Mouse (Mus musculus) MEL (cell line): ENCODE data around the gene Dyrk3. TPM values are rescaled to one million over a fixed set of nuclear protein-coding genes. Genes with fewer than 3 reads are reported as not detected.
A peak's percentile ranks its signal among the peaks of the same experiment; 100 is the strongest.

ENCODE experiments used
- DNase-seq: peaks from one replicate; pipeline ENCODE4 v3.0.0; 2011; ENCODE audit warnings: low read depth, low spot score
- H3K27ac ChIP-seq: 2 replicates; pipeline ENCODE4 v1.5.1; 2012; ENCODE audit warnings: low read depth, mild to moderate bottlenecking, control low read depth, low read length, moderate library complexity; ENCODE audit not compliant: control insufficient read depth
- H3K27me3 ChIP-seq, 2 experiments: fragments of 150-350 bp in 1 of 2; sonication (generic) in 1 of 2; 2 replicates each; pipeline ENCODE4 v1.6.1; 2012; ENCODE audit warnings: low read length in 2 of 2, mild to moderate bottlenecking in 2 of 2, improper control_type of control experiment in 1 of 2, moderate library complexity in 1 of 2; ENCODE audit not compliant: insufficient read depth in 2 of 2, control insufficient read depth in 1 of 2
- H3K36me3 ChIP-seq, 2 experiments: 2 replicates each; pipeline ENCODE4 v1.6.1; 2012 to 2014; ENCODE audit warnings: low read length in 2 of 2, improper control_type of control experiment in 1 of 2, inconsistent platforms in 1 of 2, mild to moderate bottlenecking in 1 of 2; ENCODE audit not compliant: insufficient read depth in 2 of 2, control insufficient read depth in 1 of 2
- H3K4me1 ChIP-seq, 2 experiments: fragments of 150-350 bp in 1 of 2; sonication (generic) in 1 of 2; 2 replicates each; pipeline ENCODE4 v1.6.1; 2012; ENCODE audit warnings: low read length in 2 of 2, improper control_type of control experiment in 1 of 2, mild to moderate bottlenecking in 1 of 2; ENCODE audit not compliant: insufficient read depth in 2 of 2, control insufficient read depth in 1 of 2
- H3K4me3 ChIP-seq, 2 experiments: fragments of 150-350 bp in 1 of 2; sonication (generic) in 1 of 2; 2 replicates each; pipeline ENCODE4 v1.5.1; 2012; ENCODE audit warnings: low read depth in 2 of 2, low read length in 2 of 2, mild to moderate bottlenecking in 2 of 2, moderate library complexity in 2 of 2, control low read depth in 1 of 2, improper control_type of control experiment in 1 of 2; ENCODE audit not compliant: control insufficient read depth in 1 of 2, insufficient read depth in 1 of 2
- H3K79me2 ChIP-seq: 2 replicates; pipeline ENCODE4 v1.6.1; 2012; ENCODE audit warnings: mild to moderate bottlenecking, low read length, moderate library complexity; ENCODE audit not compliant: control insufficient read depth, poor library complexity, insufficient read depth
- H3K9ac ChIP-seq: 2 replicates; pipeline ENCODE4 v1.6.1; 2012; ENCODE audit warnings: low read depth, mild to moderate bottlenecking, control low read depth, low read length, moderate library complexity; ENCODE audit not compliant: control insufficient read depth, poor library complexity, severe bottlenecking
- H3K9me3 ChIP-seq: fragments of 150-350 bp; sonication (generic); replicated peaks from 2 replicates; pipeline ENCODE4 v1.6.1; 2012; ENCODE audit warnings: mild to moderate bottlenecking, low read length, improper control_type of control experiment, moderate library complexity; ENCODE audit not compliant: insufficient read depth
- BHLHE40 ChIP-seq: IDR thresholded peaks from 2 replicates; pipeline ENCODE4 v1.6.1; 2012; ENCODE audit warnings: low read depth, mild to moderate bottlenecking, inconsistent platforms, low read length, improper control_type of control experiment, borderline replicate concordance
- CHD1 ChIP-seq: IDR thresholded peaks from 2 replicates; pipeline ENCODE4 v1.6.1; 2012; ENCODE audit warnings: low read depth, mild to moderate bottlenecking, inconsistent platforms, low read length, improper control_type of control experiment
- CHD2 ChIP-seq: IDR thresholded peaks from 2 replicates; pipeline ENCODE4 v1.6.1; 2011; ENCODE audit warnings: low read length, improper control_type of control experiment
- CTCF ChIP-seq, 3 experiments: IDR thresholded peaks in 2 of 3; conservative IDR thresholded peaks in 1 of 3; 2 replicates each; pipeline ENCODE4 v1.5.1; 2011 to 2012; ENCODE audit warnings: low read length in 3 of 3, low read depth in 2 of 3, mild to moderate bottlenecking in 2 of 3, improper control_type of control experiment in 1 of 3, inconsistent platforms in 1 of 3, mixed read lengths in 1 of 3, moderate library complexity in 1 of 3; ENCODE audit not compliant: control insufficient read depth in 1 of 3, insufficient read depth in 1 of 3, poor library complexity in 1 of 3, severe bottlenecking in 1 of 3
- E2F4 ChIP-seq: IDR thresholded peaks from 2 replicates; pipeline ENCODE4 v1.6.1; 2011; ENCODE audit warnings: low read depth, low read length, improper control_type of control experiment, borderline replicate concordance
- EP300 ChIP-seq, 2 experiments: IDR thresholded peaks; 2 replicates each; pipeline ENCODE4 v1.6.1; 2011; ENCODE audit warnings: improper control_type of control experiment in 2 of 2, low read length in 2 of 2, low read depth in 1 of 2, mild to moderate bottlenecking in 1 of 2
- ETS1 ChIP-seq: IDR thresholded peaks from 2 replicates; pipeline ENCODE4 v1.6.1; 2012; ENCODE audit warnings: low read depth, mild to moderate bottlenecking, inconsistent platforms, low read length, improper control_type of control experiment, moderate library complexity
- GABPA ChIP-seq: IDR thresholded peaks from 2 replicates; pipeline ENCODE4 v1.6.1; 2012; ENCODE audit warnings: low read depth, mild to moderate bottlenecking, inconsistent platforms, low read length, improper control_type of control experiment, moderate library complexity
- GATA1 ChIP-seq: IDR thresholded peaks from 2 replicates; pipeline ENCODE4 v1.6.1; 2011; ENCODE audit warnings: low read depth, low read length, improper control_type of control experiment
- HCFC1 ChIP-seq: IDR thresholded peaks from 2 replicates; pipeline ENCODE4 v1.6.1; 2012; ENCODE audit warnings: low read depth, mild to moderate bottlenecking, inconsistent platforms, low read length, improper control_type of control experiment, moderate library complexity
- JUND ChIP-seq: IDR thresholded peaks from 2 replicates; pipeline ENCODE4 v1.6.1; 2011; ENCODE audit warnings: low read depth, mild to moderate bottlenecking, improper control_type of control experiment, low read length
- KAT2A ChIP-seq: conservative IDR thresholded peaks from 2 replicates; pipeline ENCODE4 v1.6.1; 2012; ENCODE audit warnings: low read depth, low read length, improper control_type of control experiment, inconsistent platforms
- MAFK ChIP-seq: IDR thresholded peaks from 2 replicates; pipeline ENCODE4 v1.6.1; 2011; ENCODE audit warnings: low read depth, mild to moderate bottlenecking, low read length, improper control_type of control experiment, borderline replicate concordance
- MAX ChIP-seq: IDR thresholded peaks from 2 replicates; pipeline ENCODE4 v1.6.1; 2011; ENCODE audit warnings: low read length, improper control_type of control experiment
- MXI1 ChIP-seq: IDR thresholded peaks from 2 replicates; pipeline ENCODE4 v1.6.1; 2011; ENCODE audit warnings: mild to moderate bottlenecking, low read depth, low read length, improper control_type of control experiment
- MYB ChIP-seq: IDR thresholded peaks from 2 replicates; pipeline ENCODE4 v1.6.1; 2011; ENCODE audit warnings: mild to moderate bottlenecking, low read depth, low read length, improper control_type of control experiment
- MYC ChIP-seq: IDR thresholded peaks from 2 replicates; pipeline ENCODE4 v1.6.1; 2011; ENCODE audit warnings: low read depth, mild to moderate bottlenecking, low read length, improper control_type of control experiment, moderate library complexity
- NELFE ChIP-seq: IDR thresholded peaks from 2 replicates; pipeline ENCODE4 v1.6.1; 2011; ENCODE audit warnings: low read depth, low read length, improper control_type of control experiment
- NRF1 ChIP-seq: IDR thresholded peaks from 2 replicates; pipeline ENCODE4 v1.6.1; 2014; ENCODE audit warnings: low read depth, mild to moderate bottlenecking, inconsistent platforms, low read length, improper control_type of control experiment, moderate library complexity; ENCODE audit not compliant: poor library complexity, insufficient read depth, severe bottlenecking
- POLR2A ChIP-seq, 2 experiments: IDR thresholded peaks; 2 replicates each; pipeline ENCODE4 v1.6.1; 2011 to 2012; ENCODE audit warnings: low read length in 2 of 2, mild to moderate bottlenecking in 2 of 2, control low read depth in 1 of 2, improper control_type of control experiment in 1 of 2, low read depth in 1 of 2, moderate library complexity in 1 of 2; ENCODE audit not compliant: control insufficient read depth in 1 of 2, insufficient read depth in 1 of 2, poor library complexity in 1 of 2
- POLR2AphosphoS2 ChIP-seq: IDR thresholded peaks from 2 replicates; pipeline ENCODE4 v1.6.1; 2011; ENCODE audit warnings: low read length, improper control_type of control experiment
- POLR2AphosphoS5 ChIP-seq: IDR thresholded peaks from 2 replicates; pipeline ENCODE4 v1.6.1; 2012; ENCODE audit warnings: low read depth, borderline replicate concordance, mild to moderate bottlenecking, inconsistent platforms, low read length, moderate library complexity, mixed read lengths
- RAD21 ChIP-seq: IDR thresholded peaks from 2 replicates; pipeline ENCODE4 v1.6.1; 2011; ENCODE audit warnings: mild to moderate bottlenecking, low read depth, low read length, improper control_type of control experiment
- RCOR1 ChIP-seq: IDR thresholded peaks from 2 replicates; pipeline ENCODE4 v1.6.1; 2012; ENCODE audit warnings: low read depth, mild to moderate bottlenecking, inconsistent platforms, low read length, improper control_type of control experiment
- SIN3A ChIP-seq: IDR thresholded peaks from 2 replicates; pipeline ENCODE4 v1.6.1; 2012; ENCODE audit warnings: low read length, improper control_type of control experiment, inconsistent platforms
- SMC3 ChIP-seq: IDR thresholded peaks from 2 replicates; pipeline ENCODE4 v1.6.1; 2011; ENCODE audit warnings: low read depth, low read length, improper control_type of control experiment
- TAL1 ChIP-seq: IDR thresholded peaks from 2 replicates; pipeline ENCODE4 v1.6.1; 2012; ENCODE audit warnings: mild to moderate bottlenecking, inconsistent platforms, low read length, moderate library complexity, mixed read lengths
- TBP ChIP-seq: IDR thresholded peaks from 2 replicates; pipeline ENCODE4 v1.8.0; 2011; ENCODE audit warnings: low read depth, low read length, improper control_type of control experiment
- TCF12 ChIP-seq: IDR thresholded peaks from 2 replicates; pipeline ENCODE4 v1.6.1; 2014; ENCODE audit warnings: low read depth, mild to moderate bottlenecking, inconsistent platforms, low read length, improper control_type of control experiment, moderate library complexity
- UBTF ChIP-seq: IDR thresholded peaks from 2 replicates; pipeline ENCODE4 v1.6.1; 2012; ENCODE audit warnings: low read depth, mild to moderate bottlenecking, inconsistent platforms, low read length, improper control_type of control experiment, moderate library complexity, borderline replicate concordance; ENCODE audit not compliant: insufficient read depth
- USF1 ChIP-seq: IDR thresholded peaks from 2 replicates; pipeline ENCODE4 v1.6.1; 2014; ENCODE audit warnings: low read depth, mild to moderate bottlenecking, inconsistent platforms, low read length, improper control_type of control experiment, moderate library complexity
- USF2 ChIP-seq, 2 experiments: IDR thresholded peaks; 2 replicates each; pipeline ENCODE4 v1.6.1; 2011 to 2012; ENCODE audit warnings: improper control_type of control experiment in 2 of 2, low read length in 2 of 2, borderline replicate concordance in 1 of 2, inconsistent platforms in 1 of 2, low read depth in 1 of 2, mild to moderate bottlenecking in 1 of 2; ENCODE audit not compliant: insufficient read depth in 1 of 2
- ZC3H11A ChIP-seq: IDR thresholded peaks from 2 replicates; pipeline ENCODE4 v1.6.1; 2012; ENCODE audit warnings: low read depth, mild to moderate bottlenecking, inconsistent platforms, low read length, improper control_type of control experiment
- ZKSCAN1 ChIP-seq: IDR thresholded peaks from 2 replicates; pipeline ENCODE4 v1.6.1; 2012; ENCODE audit warnings: low read depth, mild to moderate bottlenecking, inconsistent platforms, low read length, improper control_type of control experiment, moderate library complexity
- ZNF384 ChIP-seq: IDR thresholded peaks from 2 replicates; pipeline ENCODE4 v1.6.1; 2012; ENCODE audit warnings: low read depth, mild to moderate bottlenecking, inconsistent platforms, low read length, improper control_type of control experiment
- polyA plus RNA-seq, 2 experiments: library from polyadenylated mRNA; stranded (reverse) in 1 of 2; unstranded in 1 of 2; fragments of >175 nt in 1 of 2; fragments of >200 nt in 1 of 2; gene quantifications; 2 replicates each; pipeline versions ENCODE4 v1.2.1 to v1.2.4; 2012; ENCODE audit warnings: low replicate concordance in 2 of 2, low read depth in 1 of 2; ENCODE audit not compliant: insufficient read length in 2 of 2, insufficient read depth in 1 of 2, missing spikeins in 1 of 2
- total RNA-seq: library from RNA; depleted of rRNA; stranded (reverse); fragments of 300-350 nt; gene quantifications from 2 replicates; pipeline ENCODE4 v1.2.3, GENCODE M21; 2012; rRNA removed

Gene Dyrk3
- total RNA-seq: 7.9 and 8.6 TPM in 2 replicates
- polyA plus RNA-seq: 10 to 100 TPM in 1 of 2 experiments, not detected in 1; 11.8 TPM

DNA sequence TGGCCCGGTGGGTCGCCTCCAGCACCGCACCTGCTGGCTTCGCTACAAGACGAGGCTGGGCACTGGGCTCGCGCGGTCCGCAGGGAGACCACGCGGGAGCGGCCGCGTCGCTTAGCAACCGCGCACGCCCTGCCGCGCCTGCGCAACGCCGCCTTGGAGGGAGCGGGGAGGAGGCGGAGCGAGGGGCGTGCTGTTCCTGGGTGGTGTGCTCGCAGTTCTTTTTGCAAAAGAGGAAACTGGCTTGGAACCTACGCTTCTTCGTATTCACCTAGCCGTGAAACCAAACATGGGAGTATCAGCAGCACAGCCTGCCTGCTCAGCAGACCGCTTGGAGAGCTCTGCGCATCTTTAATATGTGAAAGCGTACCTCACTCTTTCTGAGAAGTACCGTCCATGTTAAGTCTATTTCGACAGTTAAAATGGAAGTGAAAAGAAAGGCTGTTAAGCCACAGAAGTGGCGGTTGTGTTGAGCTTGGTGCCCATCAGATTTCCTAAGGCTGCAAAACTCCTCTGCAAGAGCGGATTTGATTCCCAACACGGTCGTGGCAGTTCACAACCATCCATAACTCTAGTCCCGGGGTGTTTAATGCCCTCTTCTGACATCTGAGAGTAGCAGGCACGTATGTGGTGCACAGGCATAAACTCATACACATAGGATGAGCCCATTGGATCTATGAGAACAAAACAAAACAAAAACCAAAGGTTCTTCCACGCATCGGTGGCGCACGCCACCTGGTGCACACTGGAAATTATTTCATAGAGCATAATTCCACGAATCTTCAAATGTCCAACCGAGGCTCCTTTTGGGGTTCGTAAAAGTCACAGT lies at the start of gene Dyrk3:
TSS of gene Dyrk3 (minus strand) at position 150 of the 826 bp plus-strand sequence.
- Histone ChIP-seq H3K79me2 (peaks cover 6% of the 10 kb centered on the region), H3K9me3 (no peaks in the 10 kb centered on the region), H3K27me3 (no peaks in the 10 kb centered on the region), H3K4me1 (peaks cover 32 to 39% of the 10 kb centered on the region in 2 experiments), H3K4me3 (peak within 1 kb of the TSS; percentile 88 to 89), H3K9ac (peak within 1 kb of the TSS; percentile 72), H3K36me3 (peaks cover 3 to 44% of the 10 kb centered on the region in 2 experiments), H3K27ac (peak within 1 kb of the TSS; percentile 88)
- DNase-seq: peak; percentile 97
- TF ChIP-seq BHLHE40: no peak
- no peak for TF ChIP-seq CHD2
- no peak for TF ChIP-seq GABPA
- TF ChIP-seq MXI1: peak; percentile 96
- no peak for TF ChIP-seq ZKSCAN1
- no peak for TF ChIP-seq MYB
- TF ChIP-seq MAX: peak; percentile 79; the same call in 1 of the 2 replicates
- TF ChIP-seq HCFC1: peak; percentile 36
- TF ChIP-seq ETS1: no peak
- no peak for TF ChIP-seq POLR2AphosphoS5
- TF ChIP-seq NELFE: peak; percentile 52; the same call in 1 of the 2 replicates
- peak; percentile 28 for TF ChIP-seq RAD21
- TF ChIP-seq JUND: no peak
- TF ChIP-seq GATA1: no peak
- peak; percentile 44 for TF ChIP-seq SMC3
- TF ChIP-seq E2F4: no peak
- TF ChIP-seq EP300 (IDR thresholded peaks at IDR 0.05; ENCODE audit: low read depth in 1 of 2, low read length in 2 of 2): 0 out of 4 replicates have a peak, but pooled peaks of 1 of the 2 experiments have one; percentile 0
- TF ChIP-seq ZC3H11A: no peak; the same call in 1 of the 2 replicates
- peak; percentile 61; the same call in 1 of the 2 replicates for TF ChIP-seq TBP
- peak; percentile 96 for TF ChIP-seq NRF1
- TF ChIP-seq SIN3A: 0 out of 2 replicates have a peak, but pooled peaks have one; percentile 69
- TF ChIP-seq ZNF384: no peak
- TF ChIP-seq RCOR1: no peak
- TF ChIP-seq TCF12: peak; percentile 46; the same call in 1 of the 2 replicates
- 0 out of 2 replicates have a peak, but pooled peaks have one; percentile 59 for TF ChIP-seq MYC
- peak in 2 of 3 experiments; percentile 34 to 43; a peak in 4 of 6 replicates for TF ChIP-seq CTCF (IDR thresholded peaks at IDR 0.05 in 2 of 3, conservative IDR thresholded peaks at IDR 0.05 in 1 of 3; ENCODE audit: control insufficient read depth in 1 of 3, insufficient read depth in 1 of 3, low read depth in 2 of 3, low read length in 3 of 3, poor library complexity in 1 of 3, severe bottlenecking in 1 of 3)
- TF ChIP-seq TAL1: no peak
- TF ChIP-seq POLR2AphosphoS2: no peak
- no peak for TF ChIP-seq UBTF
- TF ChIP-seq KAT2A: no peak
- TF ChIP-seq MAFK: no peak
- TF ChIP-seq USF1: no peak
- TF ChIP-seq CHD1: no peak
- TF ChIP-seq USF2 (IDR thresholded peaks at IDR 0.05; ENCODE audit: borderline replicate concordance in 1 of 2, insufficient read depth in 1 of 2, low read depth in 1 of 2, low read length in 2 of 2): no peak
- peak in 1 of 2 experiments; percentile 63; a peak in 2 of 4 replicates for TF ChIP-seq POLR2A (IDR thresholded peaks at IDR 0.05; ENCODE audit: control insufficient read depth in 1 of 2, insufficient read depth in 1 of 2, low read depth in 1 of 2, low read length in 2 of 2, poor library complexity in 1 of 2)
